Mouse (Mus musculus) 3T3-L1 (cell line): ENCODE data around the gene Pf4.
"Not testable (repeated sequence)": the region's sequence is repeated elsewhere in the genome, so short reads cannot be mapped to it uniquely, and the experiment has no call there.

Experiments
- DNase-seq: peaks from one replicate; pipeline ENCODE4 v3.0.0-alpha.2; 2015; ENCODE audit warnings: low read depth, low spot score

The Pf4 gene

DNA sequence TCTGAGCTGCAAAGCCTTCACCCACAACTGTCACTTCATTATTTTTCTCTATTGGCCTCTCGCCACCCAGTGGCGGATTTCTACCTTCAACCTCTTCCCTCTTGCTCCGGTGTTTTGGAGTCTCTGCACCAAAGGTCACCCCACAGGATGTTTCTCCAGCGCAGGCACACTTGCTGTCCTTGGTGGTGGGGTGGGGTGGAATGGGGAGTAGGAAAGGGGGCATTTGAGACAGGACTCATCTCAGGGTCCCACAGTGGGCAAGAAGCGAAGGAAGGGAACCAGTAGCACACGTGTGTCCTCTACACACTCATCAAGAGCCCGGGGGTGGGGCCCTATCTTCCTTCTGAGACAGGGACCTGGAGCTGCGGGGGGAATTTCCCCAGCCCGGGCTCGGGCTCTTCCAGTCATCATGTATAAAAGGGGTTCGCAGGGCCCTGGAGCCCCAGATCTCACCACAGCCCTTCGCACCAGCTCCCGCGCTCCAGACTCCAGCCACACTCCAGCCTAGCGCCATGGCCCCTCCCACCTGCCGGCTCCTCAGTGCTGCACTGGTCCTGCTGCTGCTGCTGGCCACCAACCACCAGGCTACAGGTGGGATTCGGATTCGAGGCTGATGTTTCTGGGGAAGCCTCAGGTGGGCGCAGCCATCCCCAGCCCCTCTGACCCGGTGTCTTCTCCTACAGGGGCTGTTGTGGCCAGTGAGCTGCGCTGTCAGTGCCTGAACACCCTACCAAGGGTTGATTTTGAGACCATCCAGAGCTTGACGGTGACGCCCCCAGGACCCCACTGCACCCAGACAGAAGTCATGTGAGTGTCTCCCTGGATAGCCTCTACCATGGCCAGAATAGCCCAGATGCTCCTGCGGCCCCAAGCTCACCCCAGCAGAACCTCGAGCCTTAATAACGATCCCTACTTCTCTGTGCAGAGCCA, 13.7 kb downstream of the Pf4 start, which contains the start of gene Cxcl3:
TSS of gene Cxcl3 (plus strand) at position 445 of the 930 bp plus-strand sequence.
- DNase-seq: peak; percentile 67

DNA sequence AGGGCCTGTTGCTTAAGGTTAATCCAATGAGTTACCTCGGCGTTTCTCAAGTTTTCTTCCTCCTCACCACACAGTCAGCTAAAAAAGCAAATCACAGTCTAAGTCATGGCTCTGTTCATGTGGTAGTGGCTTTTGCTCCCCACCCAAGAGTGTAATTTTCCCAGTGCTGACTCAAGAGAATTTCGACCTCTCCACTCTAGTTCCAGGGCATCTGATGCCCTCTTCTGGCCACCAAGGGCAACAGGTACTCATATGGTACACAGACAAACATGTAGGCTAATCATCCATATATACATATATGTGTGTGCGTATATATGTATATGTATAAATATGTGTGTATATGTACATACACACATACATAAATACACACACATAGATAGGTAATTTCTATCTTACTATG, 15.9 kb downstream of the Pf4 start:
- peak; percentile 70 for DNase-seq

DNA sequence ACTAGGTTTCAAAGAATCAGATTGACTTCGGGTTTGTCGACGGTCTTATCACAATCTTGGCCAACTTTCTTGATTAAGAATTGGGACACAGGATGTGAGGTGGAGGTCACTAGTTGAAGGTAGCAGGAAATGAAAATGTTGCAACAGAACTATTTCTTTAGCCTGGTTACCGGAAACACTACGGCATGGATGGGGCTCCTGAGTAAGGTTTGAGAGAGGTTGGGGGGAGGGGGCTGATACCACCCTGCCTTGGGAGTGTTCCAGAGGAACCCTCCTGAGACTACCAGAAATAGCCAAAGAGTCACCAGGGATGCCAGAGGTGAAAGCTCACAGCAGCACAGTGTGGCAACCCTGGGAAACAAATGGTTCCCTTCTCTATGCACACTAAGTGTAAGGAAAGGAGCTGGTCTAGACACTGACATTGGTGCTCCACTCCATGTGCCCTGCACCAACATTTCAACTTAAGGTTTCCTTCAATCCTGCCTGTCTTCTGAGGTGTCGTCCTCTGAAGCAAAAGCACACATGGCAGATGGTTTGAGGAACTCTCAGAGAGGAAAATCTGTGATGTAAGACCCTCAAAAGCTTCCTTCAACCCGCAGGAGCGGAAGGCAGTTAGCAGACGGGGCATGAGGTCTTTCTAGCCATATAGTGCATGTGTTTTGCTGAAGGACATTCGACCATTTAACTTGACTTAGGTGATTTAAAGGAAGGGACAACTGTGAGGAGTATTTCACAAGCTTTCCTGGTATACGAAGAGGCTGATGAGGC, 17.3 kb downstream of the Pf4 start:
- DNase-seq: no peak

DNA sequence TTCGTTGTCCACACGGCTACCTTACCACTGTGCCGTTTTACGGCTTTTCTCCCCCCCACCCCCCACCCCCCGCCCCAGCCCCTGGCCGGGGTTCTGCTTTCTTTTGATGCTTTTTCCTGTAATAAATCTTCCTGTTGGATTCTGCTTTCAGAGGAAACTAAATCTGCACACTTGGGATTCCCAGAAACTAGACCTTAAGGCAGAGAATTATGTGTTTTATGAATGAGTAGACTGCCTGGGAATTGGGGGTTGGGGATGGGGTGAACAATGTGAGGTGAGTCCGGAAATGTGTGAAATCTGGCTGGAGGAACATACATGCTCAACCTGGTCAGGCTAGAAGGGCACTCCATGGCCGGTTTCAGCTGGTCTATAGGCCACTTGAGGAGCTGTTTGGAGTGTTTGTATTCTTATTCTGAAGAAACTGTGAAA, 17.9 kb downstream of the Pf4 start:
- DNase-seq: no peak

DNA sequence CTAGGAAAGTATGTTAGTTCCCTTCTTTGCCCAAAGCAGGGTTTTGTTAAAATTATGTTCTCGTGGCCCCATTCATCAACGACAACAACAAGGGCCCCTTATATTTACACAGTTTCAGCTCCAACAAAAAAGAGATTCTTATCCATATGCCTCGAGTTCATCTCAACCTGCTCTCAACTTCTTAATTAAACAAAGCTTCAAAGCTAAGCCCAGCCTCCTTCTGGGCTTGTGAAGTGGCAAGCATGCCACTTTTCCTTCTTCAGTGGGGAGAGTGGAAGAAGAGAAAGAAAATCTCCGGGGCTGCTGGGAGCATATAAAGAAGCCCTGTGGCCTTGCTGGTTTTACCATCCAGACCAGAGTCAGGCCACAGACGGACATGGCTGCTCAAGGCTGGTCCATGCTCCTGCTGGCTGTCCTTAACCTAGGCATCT, 22.0 kb downstream of the Pf4 start, which contains the start of gene Cxcl15:
TSS of gene Cxcl15 (plus strand) at position 340 of the 431 bp plus-strand sequence.
- DNase-seq: no peak

DNA sequence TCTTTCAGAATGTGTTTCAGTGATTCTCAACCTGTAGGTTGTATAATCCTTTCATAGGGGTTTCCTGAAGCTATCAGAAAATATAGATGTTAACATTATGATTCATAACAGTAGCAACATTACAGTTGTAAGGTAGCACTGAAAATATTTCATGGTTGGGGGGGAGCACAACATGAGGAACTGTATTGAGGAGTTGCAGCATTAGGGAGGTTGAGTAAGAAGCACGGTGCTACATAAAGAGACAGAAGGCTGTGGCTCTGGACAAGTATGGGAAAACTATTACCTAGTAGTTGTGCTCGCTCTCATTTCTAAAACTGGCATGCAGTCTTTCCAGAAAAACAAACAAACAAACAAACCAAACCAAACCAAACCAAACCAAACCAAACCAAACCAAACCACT, 23.2 kb downstream of the Pf4 start:
- not testable (repeated sequence) for DNase-seq

DNA sequence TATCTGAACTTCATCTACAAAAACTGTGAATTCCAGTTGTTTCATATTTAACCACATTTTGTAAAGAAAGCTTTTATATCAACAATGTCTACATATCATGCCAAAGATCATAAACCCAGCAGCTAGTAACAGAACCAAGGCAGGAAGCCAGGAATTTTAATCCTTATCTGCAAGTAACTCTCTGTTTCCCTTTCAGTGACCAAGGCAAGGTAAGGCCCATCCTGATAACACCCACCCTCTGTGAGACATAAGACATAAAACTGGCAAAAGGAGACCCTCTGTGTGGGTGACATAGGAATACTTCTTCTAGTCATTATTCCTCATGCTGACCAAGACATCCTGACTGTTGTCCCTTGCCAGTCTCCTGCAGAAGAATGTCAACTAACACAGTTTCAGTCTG, 32.3 kb downstream of the Pf4 start:
- DNase-seq: no peak

DNA sequence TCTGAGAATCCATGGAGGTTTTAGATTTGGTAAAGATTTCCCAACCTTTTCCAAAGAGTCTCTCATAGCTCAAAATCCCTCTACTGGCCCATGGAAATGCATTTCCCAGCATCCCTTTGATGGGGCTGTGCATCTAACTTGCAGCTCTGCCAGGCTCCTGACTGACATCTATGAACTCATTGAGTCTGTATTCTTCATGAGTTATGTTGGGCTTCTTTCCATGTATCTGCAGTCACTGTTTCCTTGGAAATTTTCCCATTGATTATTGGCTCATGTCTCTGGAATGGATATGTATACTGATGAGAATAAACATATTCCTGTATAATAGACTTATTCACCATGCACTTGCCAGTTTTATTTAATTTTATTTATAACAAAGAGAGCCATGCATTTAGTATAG, 33.8 kb downstream of the Pf4 start:
- DNase-seq: no peak

DNA sequence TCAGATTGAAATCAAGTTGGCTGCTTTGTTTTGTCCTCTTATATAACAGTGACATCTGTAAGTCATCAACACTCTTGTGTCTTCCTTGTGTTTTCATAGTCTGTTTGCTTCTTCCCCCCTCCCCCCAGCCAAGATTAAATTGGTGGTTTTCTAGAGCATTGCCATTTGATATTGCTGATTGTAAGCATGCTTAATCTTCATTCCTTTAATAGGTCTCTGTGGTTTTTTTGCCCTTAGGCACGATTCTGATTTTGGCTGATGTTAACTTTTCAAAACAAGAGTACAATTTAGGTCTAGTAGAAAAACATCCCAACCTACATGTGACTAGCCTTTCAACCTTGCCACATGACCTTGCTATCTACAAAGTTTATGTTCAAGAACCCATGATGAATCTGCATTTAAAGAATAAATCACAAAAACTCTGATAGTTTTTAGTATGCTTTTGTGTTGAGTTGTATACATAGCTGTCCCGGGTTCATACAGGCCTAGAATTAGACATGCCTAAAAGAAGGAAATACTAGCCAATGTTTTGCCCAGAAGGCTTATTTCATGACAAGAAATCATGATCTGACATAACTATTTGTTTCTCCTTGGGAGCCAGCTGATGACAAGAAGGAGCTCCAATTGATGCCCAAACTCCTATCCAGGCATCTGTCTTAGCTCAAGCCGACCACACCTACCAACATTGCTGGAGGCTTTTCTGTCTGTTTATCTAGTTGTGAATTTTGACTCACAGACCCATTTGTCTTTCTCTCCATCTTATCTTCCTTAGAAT, 35.1 kb downstream of the Pf4 start:
- peak; percentile 81 for DNase-seq

DNA sequence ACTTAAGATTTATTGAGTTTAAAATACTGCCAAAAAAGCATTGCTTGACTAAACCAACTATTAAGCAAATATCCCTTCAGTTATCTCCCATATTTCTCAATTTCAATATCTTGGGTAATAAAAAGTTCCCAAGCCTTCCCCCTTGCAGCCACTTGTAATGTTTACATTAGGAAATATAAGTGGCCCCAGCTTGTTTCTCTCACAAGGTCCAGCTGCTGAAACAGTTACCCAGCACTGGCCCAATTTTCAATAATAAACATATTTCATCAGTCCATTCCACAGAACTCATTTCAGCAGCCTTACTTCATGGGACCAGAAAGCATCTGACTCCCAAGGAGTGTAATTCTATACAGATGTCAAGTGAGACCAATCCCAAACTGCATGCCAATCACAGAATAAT, 47.5 kb downstream of the Pf4 start:
- DNase-seq: peak; percentile 49
